Mouse (Mus musculus) thymus, adult 2 months (tissue): ENCODE results near the gene Ric8b.

ENCODE experiments used
- CTCF ChIP-seq: fragments of 200-500 bp; IDR thresholded peaks from 2 replicates; pipeline ENCODE4 v1.5.1; 2012; ENCODE audit warnings: mild to moderate bottlenecking, control low read depth, low read length, moderate library complexity, borderline replicate concordance; ENCODE audit not compliant: control insufficient read depth, poor library complexity, insufficient read depth; ENCODE audit errors: extremely low read depth
- POLR2A ChIP-seq: fragments of 200-500 bp; IDR thresholded peaks from 2 replicates; pipeline ENCODE4 v1.6.1; 2012; ENCODE audit warnings: mild to moderate bottlenecking, low read length, control low read depth, moderate library complexity; ENCODE audit not compliant: control insufficient read depth, poor library complexity, insufficient read depth; ENCODE audit errors: extremely low read depth

DNA sequence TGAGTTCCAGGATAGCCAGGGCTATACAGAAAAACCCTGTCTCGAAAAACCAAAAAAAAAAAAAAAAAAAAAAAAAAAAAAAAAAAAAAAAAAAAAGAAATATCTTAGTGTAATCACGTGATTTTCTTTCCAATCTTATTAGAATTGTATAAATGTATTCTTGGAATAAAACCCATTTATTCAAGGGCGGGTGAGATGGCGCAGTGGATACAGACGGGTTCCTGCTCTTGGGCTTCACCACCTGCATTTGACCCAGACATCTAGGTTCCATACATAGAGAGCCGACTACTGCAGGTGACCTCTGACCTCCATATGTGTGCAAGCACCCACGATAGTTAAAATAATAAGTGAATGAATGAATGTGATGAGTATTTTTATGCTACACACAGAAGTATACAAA lies 65.3 kb downstream of the Ric8b start:
- TF ChIP-seq POLR2A (no peak), CTCF (no peak)
